Mouse (Mus musculus): ENCODE measurements at regions not wholly inside any gene's neighbourhood (a gene's known extent, or its start where the extent isn't known, plus 50 kb on each side); places are given as distances from the start of the nearest gene placed in this dataset.

GRCm38 (mm10) chr1:168697386-168697785, 265.3 kb upstream of the Pbx1 start:
- no peak for TF ChIP-seq CTCF (conservative IDR thresholded peaks at IDR 0.05; ENCODE audit: low read length)
- TF ChIP-seq POU5F1 (IDR thresholded peaks at IDR 0.05; ENCODE audit: borderline replicate concordance, low read length): no peak
- no peak for TF ChIP-seq NANOG (IDR thresholded peaks at IDR 0.05; ENCODE audit: borderline replicate concordance, low read length)

Data from E14TG2a.4 (cell line).